Mouse (Mus musculus) left cerebral cortex, adult 18-20 months (tissue): ENCODE results near the gene Tango6. TPM values are rescaled to one million over a fixed set of nuclear protein-coding genes. Genes with fewer than 3 reads are reported as not detected.

ENCODE experiments used
- DNase-seq, 2 experiments: peaks; one replicate each; pipeline ENCODE4 v3.0.0; 2021 to 2022; ENCODE audit warnings: low spot score in 2 of 2, mixed read lengths in 1 of 2
- long read RNA-seq, 2 experiments: library from polyadenylated mRNA; stranded (forward); transcript quantifications; one replicate each; pipeline ENCODE4 v2.0.0; 2021
- total RNA-seq, 2 experiments: library from RNA; stranded (reverse); gene quantifications; 2 replicates each; pipeline ENCODE4 v1.2.3; 2021

Tango6 gene
- total RNA-seq, result 1 to 10 TPM; 6.6 to 6.8 TPM
- long read RNA-seq, experiment 1, full-length matches to known transcripts, result 5 of 11 reads
- long read RNA-seq, experiment 1, partial matches to known transcripts, result 5 of 11 reads
- long read RNA-seq, experiment 1, other reads (novel, unspliced or antisense), result 1 of 11 reads
- long read RNA-seq, experiment 2, full-length matches to known transcripts, result 5 of 9 reads
- long read RNA-seq, experiment 2, partial matches to known transcripts, result 2 of 9 reads
- long read RNA-seq, experiment 2, other reads (novel, unspliced or antisense), result 2 of 9 reads

GRCm38 (mm10) chr8:106682971-106683668 is at the start of gene Tango6:
Tango6 (plus strand) TSS chr8:106683068.
- DNase-seq, result peak; percentile 88 to 93

GRCm38 (mm10) chr8:106633361-106634158 is 49.3 kb upstream of the Tango6 start:
- no peak for DNase-seq

- no peak for DNase-seq
Observed at GRCm38 (mm10) chr8:106635284-106635683, 47.6 kb upstream of the Tango6 start.

GRCm38 (mm10) chr8:106637446-106637845 is 45.4 kb upstream of the Tango6 start:
- no peak for DNase-seq

GRCm38 (mm10) chr8:106638768-106639295 is 44.0 kb upstream of the Tango6 start:
- no peak for DNase-seq

GRCm38 (mm10) chr8:106640212-106640611 is 42.7 kb upstream of the Tango6 start:
- no peak for DNase-seq

- DNase-seq, result no peak
Observed at GRCm38 (mm10) chr8:106640921-106641320, 41.9 kb upstream of the Tango6 start.

GRCm38 (mm10) chr8:106642172-106642571 is 40.7 kb upstream of the Tango6 start:
- DNase-seq, result no peak

- DNase-seq, result no peak
Observed at GRCm38 (mm10) chr8:106643100-106643499, 39.8 kb upstream of the Tango6 start.

- DNase-seq, result no peak
Observed at GRCm38 (mm10) chr8:106644957-106645356, 37.9 kb upstream of the Tango6 start.

- no peak for DNase-seq
Observed at GRCm38 (mm10) chr8:106646153-106646552, 36.7 kb upstream of the Tango6 start.

- no peak for DNase-seq
Observed at GRCm38 (mm10) chr8:106646731-106647130, 36.1 kb upstream of the Tango6 start.

- peak; percentile 73 to 90 for DNase-seq
Observed at GRCm38 (mm10) chr8:106647387-106647786, 35.5 kb upstream of the Tango6 start.

- no peak for DNase-seq
Observed at GRCm38 (mm10) chr8:106648421-106648820, 34.4 kb upstream of the Tango6 start.

GRCm38 (mm10) chr8:106651994-106652393 is 30.9 kb upstream of the Tango6 start:
- no peak for DNase-seq

- no peak for DNase-seq
Observed at GRCm38 (mm10) chr8:106656046-106656445, 26.8 kb upstream of the Tango6 start.

GRCm38 (mm10) chr8:106672786-106673185 is 10.1 kb upstream of the Tango6 start:
- no peak for DNase-seq

GRCm38 (mm10) chr8:106674318-106674717 is 8.6 kb upstream of the Tango6 start:
- DNase-seq, result no peak

- DNase-seq, result no peak
Observed at GRCm38 (mm10) chr8:106674894-106675293, 8.0 kb upstream of the Tango6 start.

GRCm38 (mm10) chr8:106684387-106684786 is 1.5 kb downstream of the Tango6 start:
- DNase-seq, result no peak

GRCm38 (mm10) chr8:106687479-106687878 is 4.6 kb downstream of the Tango6 start:
- no peak for DNase-seq
